Mouse (Mus musculus): ENCODE data around the gene Ccdc159. TPM values are rescaled to one million over a fixed set of nuclear protein-coding genes. Genes with fewer than 3 reads are reported as not detected.

The Ccdc159 gene
- polyA plus RNA-seq, 1 experiment from 2014 or later = 2.3 TPM

- ATAC-seq (replicated peaks; ENCODE audit: insufficient number of reproducible peaks, low FRiP score, low TSS enrichment) = no peak
- no peaks in the 10 kb centered on the region for H3K36me3 ChIP-seq (ENCODE audit: control insufficient read depth, insufficient read depth, low read length)
- H3K27me3 ChIP-seq (ENCODE audit: control insufficient read depth, insufficient read depth, low read length) = no peaks in the 10 kb centered on the region
- H3K4me3 ChIP-seq (ENCODE audit: low read depth, low read length) = peak overlapping the region; percentile 60
- peak overlapping the region; percentile 54 for H3K27ac ChIP-seq (ENCODE audit: low read depth, low read length)
- H3K9me3 ChIP-seq (replicated peaks; ENCODE audit: control insufficient read depth, low read length) = no peaks in the 10 kb centered on the region
- H3K9ac ChIP-seq (ENCODE audit: low read depth, low read length) = peak overlapping the region; percentile 77
- WGBS (ENCODE audit: insufficient replicate concordance) = 1% methylated on average over 6 of the region's 6 CpGs
- H3K4me1 ChIP-seq (ENCODE audit: control insufficient read depth, insufficient read depth, low read length) = peaks cover 23% of the 10 kb centered on the region
- peak overlapping the region; percentile 85 for H3K4me2 ChIP-seq
Observed at GRCm38 (mm10) chr9:21926784-21927183, 487 bp upstream of the Ccdc159 start.

GRCm38 (mm10) chr9:21929208-21929607 lies 1.9 kb downstream of the Ccdc159 start:
- no peak for ATAC-seq (replicated peaks; ENCODE audit: insufficient number of reproducible peaks, low FRiP score, low TSS enrichment)
- Histone ChIP-seq H3K4me1 (ENCODE audit: control insufficient read depth, insufficient read depth, low read length) (peaks cover 14% of the 10 kb centered on the region), H3K27ac (ENCODE audit: low read depth, low read length) (no peak overlapping the region), H3K9me3 (replicated peaks; ENCODE audit: control insufficient read depth, low read length) (no peaks in the 10 kb centered on the region), H3K9ac (ENCODE audit: low read depth, low read length) (no peak overlapping the region), H3K27me3 (ENCODE audit: control insufficient read depth, insufficient read depth, low read length) (no peaks in the 10 kb centered on the region), H3K4me2 (no peak overlapping the region), H3K36me3 (ENCODE audit: control insufficient read depth, insufficient read depth, low read length) (no peaks in the 10 kb centered on the region), H3K4me3 (ENCODE audit: low read depth, low read length) (no peak overlapping the region)
- 71% methylated on average over 3 of the region's 3 CpGs for WGBS (ENCODE audit: insufficient replicate concordance)

GRCm38 (mm10) chr9:21932006-21932405 lies 4.7 kb downstream of the Ccdc159 start:
- Histone ChIP-seq H3K4me2 (no peak overlapping the region), H3K4me1 (ENCODE audit: control insufficient read depth, insufficient read depth, low read length) (0 out of 2 replicates have a peak, but pooled peaks cover 3% of the 10 kb centered on the region), H3K9ac (ENCODE audit: low read depth, low read length) (no peak overlapping the region), H3K27ac (ENCODE audit: low read depth, low read length) (no peak overlapping the region), H3K27me3 (ENCODE audit: control insufficient read depth, insufficient read depth, low read length) (no peaks in the 10 kb centered on the region), H3K36me3 (ENCODE audit: control insufficient read depth, insufficient read depth, low read length) (no peaks in the 10 kb centered on the region), H3K9me3 (replicated peaks; ENCODE audit: control insufficient read depth, low read length) (no peaks in the 10 kb centered on the region), H3K4me3 (ENCODE audit: low read depth, low read length) (no peak overlapping the region)
- ATAC-seq (replicated peaks; ENCODE audit: insufficient number of reproducible peaks, low FRiP score, low TSS enrichment) = no peak
- WGBS (ENCODE audit: insufficient replicate concordance) = 55% methylated on average over 2 of the region's 2 CpGs

GRCm38 (mm10) chr9:21932445-21933137 lies 5.3 kb downstream of the Ccdc159 start:
- Histone ChIP-seq H3K27me3 (ENCODE audit: control insufficient read depth, insufficient read depth, low read length) (no peaks in the 10 kb centered on the region), H3K4me1 (ENCODE audit: control insufficient read depth, insufficient read depth, low read length) (0 out of 2 replicates have a peak, but pooled peaks cover 6% of the 10 kb centered on the region), H3K9me3 (replicated peaks; ENCODE audit: control insufficient read depth, low read length) (no peaks in the 10 kb centered on the region), H3K27ac (ENCODE audit: low read depth, low read length) (no peak overlapping the region), H3K4me3 (ENCODE audit: low read depth, low read length) (no peak overlapping the region), H3K9ac (ENCODE audit: low read depth, low read length) (no peak overlapping the region), H3K36me3 (ENCODE audit: control insufficient read depth, insufficient read depth, low read length) (no peaks in the 10 kb centered on the region), H3K4me2 (no peak overlapping the region)
- ATAC-seq (replicated peaks; ENCODE audit: insufficient number of reproducible peaks, low FRiP score, low TSS enrichment) = no peak
- WGBS (ENCODE audit: insufficient replicate concordance) = 57% methylated on average over 12 of the region's 12 CpGs

- no peak for ATAC-seq (replicated peaks; ENCODE audit: insufficient number of reproducible peaks, low FRiP score, low TSS enrichment)
- Histone ChIP-seq H3K9ac (ENCODE audit: low read depth, low read length) (no peak overlapping the region), H3K4me2 (no peak overlapping the region), H3K4me3 (ENCODE audit: low read depth, low read length) (no peak overlapping the region), H3K27ac (ENCODE audit: low read depth, low read length) (no peak overlapping the region), H3K9me3 (replicated peaks; ENCODE audit: control insufficient read depth, low read length) (no peaks in the 10 kb centered on the region), H3K27me3 (ENCODE audit: control insufficient read depth, insufficient read depth, low read length) (no peaks in the 10 kb centered on the region), H3K4me1 (ENCODE audit: control insufficient read depth, insufficient read depth, low read length) (0 out of 2 replicates have a peak, but pooled peaks cover 6% of the 10 kb centered on the region), H3K36me3 (ENCODE audit: control insufficient read depth, insufficient read depth, low read length) (no peaks in the 10 kb centered on the region)
- 81% methylated on average over 12 of the region's 12 CpGs for WGBS (ENCODE audit: insufficient replicate concordance)
Observed at GRCm38 (mm10) chr9:21934021-21934420, 6.8 kb downstream of the Ccdc159 start.

- H3K4me1 ChIP-seq (ENCODE audit: control insufficient read depth, insufficient read depth, low read length) = 0 out of 2 replicates have a peak, but pooled peaks cover 6% of the 10 kb centered on the region
- H3K9ac ChIP-seq (ENCODE audit: low read depth, low read length) = no peak overlapping the region
- H3K4me2 ChIP-seq = no peak overlapping the region
- 71% methylated on average over 7 of the region's 7 CpGs for WGBS (ENCODE audit: insufficient replicate concordance)
- H3K9me3 ChIP-seq (replicated peaks; ENCODE audit: control insufficient read depth, low read length) = no peaks in the 10 kb centered on the region
- H3K36me3 ChIP-seq (ENCODE audit: control insufficient read depth, insufficient read depth, low read length) = no peaks in the 10 kb centered on the region
- no peaks in the 10 kb centered on the region for H3K27me3 ChIP-seq (ENCODE audit: control insufficient read depth, insufficient read depth, low read length)
- no peak for ATAC-seq (replicated peaks; ENCODE audit: insufficient number of reproducible peaks, low FRiP score, low TSS enrichment)
- H3K27ac ChIP-seq (ENCODE audit: low read depth, low read length) = no peak overlapping the region
- no peak overlapping the region for H3K4me3 ChIP-seq (ENCODE audit: low read depth, low read length)
Observed at GRCm38 (mm10) chr9:21935466-21936131, 8.3 kb downstream of the Ccdc159 start.

- Histone ChIP-seq H3K9me3 (replicated peaks; ENCODE audit: control insufficient read depth, low read length) (no peaks in the 10 kb centered on the region), H3K4me1 (ENCODE audit: control insufficient read depth, insufficient read depth, low read length) (0 out of 2 replicates have a peak, but pooled peaks cover 3% of the 10 kb centered on the region), H3K27ac (ENCODE audit: low read depth, low read length) (no peak within 1 kb of the TSS), H3K4me3 (ENCODE audit: low read depth, low read length) (peak within 1 kb of the TSS; percentile 54), H3K36me3 (ENCODE audit: control insufficient read depth, insufficient read depth, low read length) (no peaks in the 10 kb centered on the region), H3K9ac (ENCODE audit: low read depth, low read length) (peak within 1 kb of the TSS; percentile 69), H3K27me3 (ENCODE audit: control insufficient read depth, insufficient read depth, low read length) (no peaks in the 10 kb centered on the region), H3K4me2 (peak within 1 kb of the TSS; percentile 84)
- 3% methylated on average over 38 of the region's 43 CpGs for WGBS (ENCODE audit: insufficient replicate concordance)
- ATAC-seq (replicated peaks; ENCODE audit: insufficient number of reproducible peaks, low FRiP score, low TSS enrichment) = peak; percentile 91
Observed at GRCm38 (mm10) chr9:21936692-21937570, 9.7 kb downstream of the Ccdc159 start, which contains the start of gene Plppr2. Gene Plppr2, plus strand, starts transcription at chr9:21937033.

GRCm38 (mm10) chr9:21937711-21938175 lies 10.5 kb downstream of the Ccdc159 start:
- Histone ChIP-seq H3K27me3 (ENCODE audit: control insufficient read depth, insufficient read depth, low read length) (no peaks in the 10 kb centered on the region), H3K9me3 (replicated peaks; ENCODE audit: control insufficient read depth, low read length) (no peaks in the 10 kb centered on the region), H3K9ac (ENCODE audit: low read depth, low read length) (no peak overlapping the region), H3K4me1 (ENCODE audit: control insufficient read depth, insufficient read depth, low read length) (0 out of 2 replicates have a peak, but pooled peaks cover 3% of the 10 kb centered on the region), H3K36me3 (ENCODE audit: control insufficient read depth, insufficient read depth, low read length) (no peaks in the 10 kb centered on the region), H3K27ac (ENCODE audit: low read depth, low read length) (no peak overlapping the region), H3K4me3 (ENCODE audit: low read depth, low read length) (no peak overlapping the region; the same call in 1 of the 2 replicates), H3K4me2 (peak overlapping the region; percentile 84)
- WGBS (ENCODE audit: insufficient replicate concordance) = 81% methylated on average over 4 of the region's 4 CpGs
- ATAC-seq (replicated peaks; ENCODE audit: insufficient number of reproducible peaks, low FRiP score, low TSS enrichment) = no peak
